Mouse (Mus musculus) liver, embryonic 14.5 days (tissue): ENCODE results near the gene Epm2a.

Source experiments
- CTCF ChIP-seq: IDR thresholded peaks from 2 replicates; pipeline ENCODE4 v1.5.1; 2016; ENCODE audit warnings: antibody characterized with exemption, low read depth, control low read depth
- EP300 ChIP-seq: IDR thresholded peaks from 2 replicates; pipeline ENCODE4 v1.6.1; 2016; ENCODE audit warnings: antibody characterized with exemption, low read depth

- TF ChIP-seq CTCF: no peak
- TF ChIP-seq EP300: no peak
These were observed 33.3 kb upstream of the Epm2a start for GRCm38 (mm10) chr10:11309866-11310265.
